Mouse (Mus musculus) hindbrain, embryonic 12.5 days (tissue): ENCODE measurements around the gene Fkbp9. TPM values are rescaled to one million over a fixed set of nuclear protein-coding genes. Genes with fewer than 3 reads are reported as not detected.

Experiments used
- ATAC-seq: fragments of 200-750 bp; cut with Nextera tagmentation; 2 replicates; pipeline ENCODE4 v1.8.0; 2017; ENCODE audit warnings: moderate TSS enrichment; ENCODE audit not compliant: low FRiP score
- H3K27ac ChIP-seq: fragments of 300-500 bp; sonication (generic); 2 replicates; pipeline ENCODE4 v1.5.1; 2016; ENCODE audit warnings: mild to moderate bottlenecking
- H3K27me3 ChIP-seq: fragments of 300-500 bp; sonication (generic); 2 replicates; pipeline ENCODE4 v1.6.1; 2016; ENCODE audit warnings: mild to moderate bottlenecking
- H3K36me3 ChIP-seq: fragments of 300-500 bp; sonication (generic); 2 replicates; pipeline ENCODE4 v1.6.1; 2016; ENCODE audit warnings: mild to moderate bottlenecking
- H3K4me1 ChIP-seq: fragments of 300-500 bp; sonication (generic); 2 replicates; pipeline ENCODE4 v1.6.1; 2016
- H3K4me2 ChIP-seq: fragments of 300-500 bp; sonication (generic); replicated peaks from 2 replicates; pipeline ENCODE4 v1.6.1; 2016; ENCODE audit warnings: mild to moderate bottlenecking
- H3K4me3 ChIP-seq: fragments of 300-500 bp; sonication (generic); 2 replicates; pipeline ENCODE4 v1.5.1; 2016; ENCODE audit warnings: mild to moderate bottlenecking
- H3K9ac ChIP-seq: fragments of 300-500 bp; sonication (generic); 2 replicates; pipeline ENCODE4 v1.6.1; 2016; ENCODE audit warnings: mild to moderate bottlenecking, moderate library complexity
- H3K9me3 ChIP-seq: fragments of 300-500 bp; sonication (generic); replicated peaks from 2 replicates; pipeline ENCODE4 v1.6.1; 2016; ENCODE audit warnings: mild to moderate bottlenecking
- WGBS: fragments of 180-500 bp; shearing (Covaris S2); methylation state at CpG from one replicate; pipeline ENCODE4 v1.1.7; 2016; 5-methylcytosine and 5-hydroxymethylcytosine counted together
- polyA plus RNA-seq: library from polyadenylated mRNA; unstranded; fragments of >200 nt; fragmentation: Nextera tagmentation; extraction: Ambion mirVana; gene quantifications from 2 replicates; pipeline ENCODE4 v1.2.1, GENCODE M21; 2016

The Fkbp9 gene
- polyA plus RNA-seq, 1 experiment from 2014 or later, result 92.2 TPM

DNA sequence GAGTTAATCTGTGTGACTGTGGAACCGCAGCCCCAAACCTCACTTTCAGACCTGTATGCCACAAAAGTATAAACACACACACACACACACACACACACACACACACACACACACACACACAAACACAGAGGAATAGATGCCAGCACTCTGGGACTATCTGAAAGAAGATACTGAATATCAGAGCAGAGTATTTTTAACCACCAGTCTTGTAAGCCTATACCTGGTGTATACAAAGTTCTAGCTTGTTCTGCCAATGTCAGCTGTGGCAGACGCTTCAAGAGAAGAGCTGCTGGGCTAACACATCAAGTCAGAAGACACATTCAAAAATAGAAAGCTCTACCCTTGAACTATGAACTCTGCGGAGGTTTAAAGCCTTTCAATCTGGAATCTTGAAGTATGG lies 67.7 kb downstream of the Fkbp9 start:
- H3K36me3 ChIP-seq, result no peaks in the 10 kb centered on the region
- H3K9me3 ChIP-seq, result no peaks in the 10 kb centered on the region
- H3K9ac ChIP-seq, result no peak overlapping the region
- 91% methylated on average over 3 of the region's 3 CpGs for WGBS
- H3K4me2 ChIP-seq, result no peak overlapping the region
- H3K4me3 ChIP-seq, result no peak overlapping the region
- peaks cover 15% of the 10 kb centered on the region for H3K4me1 ChIP-seq
- no peak for ATAC-seq
- no peaks in the 10 kb centered on the region for H3K27me3 ChIP-seq
- no peak overlapping the region for H3K27ac ChIP-seq

DNA sequence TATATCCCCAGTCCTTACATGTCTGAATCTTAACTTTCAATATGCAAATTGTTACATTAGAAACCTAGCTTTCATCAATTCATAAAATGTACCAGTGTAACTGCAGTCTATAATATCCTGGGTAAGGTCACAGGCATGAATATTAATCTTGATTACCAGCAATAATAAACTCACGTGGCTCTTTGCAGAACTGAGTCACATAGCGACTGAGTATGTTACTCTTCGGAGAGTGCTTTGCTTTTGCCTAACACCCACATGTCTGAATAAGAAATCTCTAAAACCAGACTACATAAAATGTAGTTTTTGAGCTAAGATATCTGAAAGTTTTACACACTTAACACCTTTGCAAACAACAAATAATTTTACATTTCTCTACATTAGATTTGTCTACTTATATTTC lies 69.5 kb downstream of the Fkbp9 start:
- WGBS, result 74% methylated on average over 3 of the region's 3 CpGs
- H3K4me3 ChIP-seq, result no peak overlapping the region
- H3K27ac ChIP-seq, result no peak overlapping the region
- no peaks in the 10 kb centered on the region for H3K9me3 ChIP-seq
- H3K36me3 ChIP-seq, result no peaks in the 10 kb centered on the region
- H3K4me1 ChIP-seq, result peaks cover 18% of the 10 kb centered on the region
- H3K4me2 ChIP-seq, result no peak overlapping the region
- H3K9ac ChIP-seq, result no peak overlapping the region
- H3K27me3 ChIP-seq, result no peaks in the 10 kb centered on the region
- no peak for ATAC-seq

DNA sequence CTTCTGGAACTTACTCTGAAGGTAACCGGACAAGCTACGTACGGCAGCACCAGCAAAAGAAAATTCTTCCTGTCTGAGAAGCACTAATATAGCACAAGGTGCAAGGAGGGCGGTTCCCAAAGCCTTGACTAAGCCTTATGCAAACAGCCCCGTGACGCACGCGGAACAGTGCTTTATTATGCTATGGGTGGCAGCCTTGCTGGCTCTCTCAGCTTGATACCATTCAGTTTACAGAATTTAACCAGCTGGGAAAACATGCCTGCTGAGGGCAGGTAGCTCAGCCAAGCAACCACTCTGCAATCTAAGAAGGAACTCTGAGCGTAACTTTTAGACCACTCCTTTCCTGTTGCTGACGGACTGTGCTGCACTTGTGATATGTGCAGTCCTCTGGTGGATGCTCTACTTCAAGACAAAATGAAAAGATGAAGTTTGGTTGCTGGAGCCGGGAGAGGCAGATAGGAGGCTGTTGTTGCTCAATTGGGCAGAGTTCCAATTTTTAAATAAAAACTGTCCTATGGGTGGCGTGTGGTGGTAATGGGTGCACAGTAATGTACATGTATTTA lies 70.0 kb downstream of the Fkbp9 start:
- ATAC-seq, result no peak
- Histone ChIP-seq H3K27me3 (no peaks in the 10 kb centered on the region), H3K9me3 (no peaks in the 10 kb centered on the region), H3K9ac (no peak overlapping the region), H3K4me1 (peaks cover 18% of the 10 kb centered on the region), H3K4me3 (no peak overlapping the region), H3K4me2 (no peak overlapping the region; the same call in 1 of the 2 replicates), H3K36me3 (no peaks in the 10 kb centered on the region), H3K27ac (no peak overlapping the region)
- 31% methylated on average over 12 of the region's 12 CpGs for WGBS

DNA sequence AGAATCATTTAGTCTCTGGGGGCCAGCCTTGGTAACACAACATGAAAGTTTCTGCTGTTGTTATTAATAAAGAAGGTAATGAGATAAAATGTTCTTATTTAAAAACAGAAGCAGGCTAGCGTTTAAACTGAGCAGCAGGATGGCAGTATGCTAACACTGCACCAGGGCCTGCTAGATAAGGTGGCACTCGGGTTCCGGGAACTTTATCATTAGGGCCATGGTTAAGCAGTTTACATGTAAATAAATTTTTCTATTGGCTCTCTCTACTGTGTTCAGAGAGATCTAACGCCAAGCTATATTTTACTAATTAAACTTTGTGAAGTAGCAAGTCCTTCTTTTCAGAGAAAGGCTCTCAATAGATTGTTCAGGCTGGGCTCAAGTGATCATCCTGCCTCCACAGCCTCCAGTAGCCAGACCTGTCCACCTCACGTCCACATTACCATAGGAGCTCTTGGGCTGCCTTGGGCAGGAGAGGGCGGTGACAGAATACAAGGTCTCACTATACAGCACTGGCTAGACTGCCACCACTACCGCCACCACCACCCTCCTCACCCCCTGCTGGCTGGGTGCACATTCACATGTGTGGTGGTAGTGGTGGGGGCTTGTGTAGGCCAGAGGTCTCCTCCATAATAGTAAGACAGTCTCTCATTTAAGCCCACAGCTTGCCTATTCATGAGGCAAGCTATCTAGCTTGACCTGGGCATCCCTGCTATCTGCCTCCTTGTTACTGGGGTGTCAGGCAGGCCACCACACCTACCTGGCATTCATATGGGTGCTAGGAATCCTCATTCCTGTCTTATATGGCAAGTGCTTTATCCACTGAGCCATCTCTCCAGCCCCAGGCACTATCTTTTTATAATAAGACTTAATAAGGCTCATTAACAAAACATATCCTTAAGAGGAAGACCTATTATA lies 71.0 kb downstream of the Fkbp9 start:
- Histone ChIP-seq H3K9ac (no peak overlapping the region), H3K9me3 (no peaks in the 10 kb centered on the region), H3K36me3 (no peaks in the 10 kb centered on the region), H3K27ac (no peak overlapping the region), H3K4me3 (no peak overlapping the region), H3K27me3 (no peaks in the 10 kb centered on the region), H3K4me2 (no peak overlapping the region), H3K4me1 (peaks cover 18% of the 10 kb centered on the region)
- peak; percentile 48; the same call in 1 of the 2 replicates for ATAC-seq
- 80% methylated on average over 7 of the region's 7 CpGs for WGBS

DNA sequence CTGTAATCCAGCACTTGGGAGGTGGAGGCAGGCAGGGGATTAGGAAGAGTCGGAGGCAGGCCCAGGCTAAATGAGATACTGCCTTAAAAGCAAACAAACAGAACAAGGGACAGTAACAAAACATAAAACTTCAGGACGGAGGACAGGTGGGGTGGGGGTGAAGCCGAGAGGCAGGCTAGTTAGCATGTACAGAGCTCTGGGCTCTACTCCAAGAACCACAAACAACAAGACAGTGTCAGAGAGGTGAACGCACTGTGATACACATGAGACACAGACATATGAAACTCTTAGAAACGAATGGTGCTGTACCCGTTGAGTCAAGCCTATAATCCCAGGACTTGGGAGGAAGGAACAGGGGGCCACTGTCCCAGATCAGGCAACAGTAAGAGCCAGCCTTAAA lies 72.0 kb downstream of the Fkbp9 start:
- WGBS, result 64% methylated on average over 6 of the region's 6 CpGs
- no peak overlapping the region for H3K4me3 ChIP-seq
- H3K4me2 ChIP-seq, result no peak overlapping the region
- H3K9me3 ChIP-seq, result no peaks in the 10 kb centered on the region
- no peaks in the 10 kb centered on the region for H3K36me3 ChIP-seq
- no peaks in the 10 kb centered on the region for H3K27me3 ChIP-seq
- H3K9ac ChIP-seq, result no peak overlapping the region
- no peak for ATAC-seq
- peaks cover 18% of the 10 kb centered on the region for H3K4me1 ChIP-seq
- H3K27ac ChIP-seq, result no peak overlapping the region

DNA sequence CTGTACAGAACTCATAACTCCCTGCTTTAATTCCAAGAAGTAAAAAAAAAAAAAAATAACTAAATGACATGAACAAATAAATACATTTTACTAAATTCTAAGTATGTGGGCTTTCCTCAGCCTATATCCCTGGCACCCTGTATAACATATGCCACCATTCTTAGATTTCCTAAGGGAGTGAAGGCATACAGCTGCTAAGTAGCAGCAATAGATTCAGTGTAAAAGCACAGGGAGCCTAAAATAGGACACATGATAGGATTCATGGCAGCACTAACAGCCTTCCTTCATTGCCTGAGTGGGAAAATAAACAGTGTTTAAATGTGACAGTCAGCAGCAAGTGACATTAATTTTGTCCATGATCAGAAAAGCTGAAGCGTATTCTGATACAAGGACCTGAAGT lies 72.5 kb downstream of the Fkbp9 start:
- 93% methylated on average over 1 of the region's 1 CpGs for WGBS
- Histone ChIP-seq H3K27ac (peak overlapping the region; percentile 30; the same call in 1 of the 2 replicates), H3K27me3 (no peaks in the 10 kb centered on the region), H3K4me2 (no peak overlapping the region), H3K9me3 (no peaks in the 10 kb centered on the region), H3K36me3 (no peaks in the 10 kb centered on the region), H3K4me3 (no peak overlapping the region), H3K4me1 (peaks cover 18% of the 10 kb centered on the region), H3K9ac (no peak overlapping the region)
- ATAC-seq, result no peak

DNA sequence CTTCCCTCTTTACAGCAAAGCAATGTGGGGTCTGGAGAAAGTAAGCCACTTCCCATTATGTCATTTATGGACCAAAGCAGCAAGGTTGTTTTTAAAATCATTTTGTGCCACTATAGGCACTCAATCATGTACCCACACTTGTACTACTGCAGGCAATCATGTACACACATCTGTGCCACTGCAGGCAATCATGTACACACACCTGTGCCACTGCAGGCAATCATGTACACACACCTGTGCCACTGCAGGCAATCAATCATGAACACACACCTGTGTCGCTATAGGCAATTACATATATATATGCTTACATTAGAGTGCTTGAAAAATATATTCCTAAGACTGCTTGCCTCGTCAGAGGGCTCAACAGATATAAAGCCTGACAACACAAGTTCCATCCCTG lies 73.1 kb downstream of the Fkbp9 start:
- Histone ChIP-seq H3K9ac (no peak overlapping the region), H3K4me1 (peaks cover 18% of the 10 kb centered on the region), H3K27me3 (no peaks in the 10 kb centered on the region), H3K4me2 (no peak overlapping the region), H3K27ac (no peak overlapping the region), H3K36me3 (no peaks in the 10 kb centered on the region), H3K4me3 (no peak overlapping the region), H3K9me3 (no peaks in the 10 kb centered on the region)
- 84% methylated on average over 2 of the region's 2 CpGs for WGBS
- ATAC-seq, result no peak

DNA sequence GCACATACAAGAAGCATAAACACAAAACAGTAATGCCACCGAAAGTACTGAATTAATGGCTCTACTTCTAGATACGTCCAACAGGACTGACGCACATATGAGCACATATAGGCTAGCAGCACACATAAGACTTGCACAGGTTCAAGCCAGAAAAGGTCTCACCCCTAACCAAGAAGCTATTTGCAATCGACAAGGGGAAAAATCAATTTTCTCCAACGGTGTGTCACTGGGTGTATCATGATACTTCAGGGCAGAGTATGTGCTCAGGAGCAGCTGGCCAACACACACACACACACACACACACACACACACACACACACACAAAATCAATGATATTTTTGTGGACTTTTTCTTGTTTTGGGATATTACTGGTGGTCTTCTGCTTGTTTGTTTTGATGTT lies 73.6 kb downstream of the Fkbp9 start:
- Histone ChIP-seq H3K9me3 (no peaks in the 10 kb centered on the region), H3K9ac (no peak overlapping the region), H3K4me2 (no peak overlapping the region), H3K27me3 (no peaks in the 10 kb centered on the region), H3K4me1 (peaks cover 18% of the 10 kb centered on the region), H3K27ac (no peak overlapping the region), H3K4me3 (no peak overlapping the region), H3K36me3 (no peaks in the 10 kb centered on the region)
- 88% methylated on average over 5 of the region's 5 CpGs for WGBS
- ATAC-seq, result no peak

DNA sequence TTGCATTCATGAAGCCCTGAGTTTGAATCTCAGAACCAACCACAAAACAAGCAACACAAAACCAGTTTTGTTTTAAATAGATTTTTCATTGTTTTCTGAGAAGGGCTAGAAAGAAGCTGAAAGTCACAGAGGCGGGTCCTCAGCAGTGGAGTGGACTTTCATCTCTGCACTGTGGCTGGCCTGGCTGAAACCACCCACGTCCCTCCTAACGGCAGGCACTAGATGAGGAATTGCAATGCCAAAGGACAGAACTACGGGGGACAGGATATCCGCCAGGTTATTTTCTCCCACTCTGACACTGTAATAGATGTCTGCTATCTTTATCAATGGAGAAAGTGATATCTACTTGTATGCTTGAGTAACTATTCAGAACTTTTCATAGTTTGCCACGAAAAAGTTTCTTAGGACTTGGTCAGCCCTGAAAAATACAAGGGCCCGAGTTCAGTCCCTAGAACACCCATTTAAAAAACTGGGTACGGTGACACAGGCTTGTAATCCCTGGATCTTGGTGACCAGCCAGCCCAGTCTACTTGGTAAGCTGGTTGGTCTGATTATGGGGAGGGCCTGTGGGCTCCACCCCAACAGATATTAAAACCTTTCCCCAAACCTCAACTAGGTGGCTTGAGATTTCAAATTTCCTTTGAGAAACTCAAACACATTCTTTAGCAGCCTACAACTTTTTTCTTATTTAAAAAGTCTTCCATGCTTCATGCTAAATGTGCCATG lies 74.4 kb downstream of the Fkbp9 start:
- no peaks in the 10 kb centered on the region for H3K27me3 ChIP-seq
- no peak overlapping the region for H3K9ac ChIP-seq
- no peak for ATAC-seq
- H3K4me1 ChIP-seq, result peaks cover 18% of the 10 kb centered on the region
- no peak overlapping the region for H3K4me2 ChIP-seq
- H3K36me3 ChIP-seq, result no peaks in the 10 kb centered on the region
- no peaks in the 10 kb centered on the region for H3K9me3 ChIP-seq
- no peak overlapping the region for H3K4me3 ChIP-seq
- 81% methylated on average over 8 of the region's 8 CpGs for WGBS
- H3K27ac ChIP-seq, result no peak overlapping the region

DNA sequence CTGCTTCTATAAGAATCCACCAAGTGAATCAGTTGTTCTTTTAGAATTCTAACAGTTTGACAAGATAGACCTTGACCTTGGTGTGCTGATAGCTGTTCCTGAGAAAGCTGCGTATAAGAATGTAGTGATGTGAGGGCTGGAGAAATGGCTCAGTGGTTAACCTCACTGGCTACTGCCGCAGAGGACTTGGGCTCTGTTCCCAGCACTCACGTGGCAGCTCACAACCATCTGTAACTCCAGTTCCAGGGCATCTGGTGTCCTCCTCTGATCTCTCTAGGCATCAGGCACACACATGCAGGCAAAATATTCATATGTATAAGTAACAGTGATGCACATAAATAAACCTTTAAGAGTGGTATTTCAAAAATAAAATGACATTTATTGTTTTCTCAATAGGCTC lies 76.1 kb downstream of the Fkbp9 start:
- no peak for ATAC-seq
- no peak overlapping the region for H3K27ac ChIP-seq
- 95% methylated on average over 3 of the region's 3 CpGs for WGBS
- no peaks in the 10 kb centered on the region for H3K27me3 ChIP-seq
- H3K4me1 ChIP-seq, result peaks cover 11% of the 10 kb centered on the region
- H3K4me2 ChIP-seq, result no peak overlapping the region
- H3K36me3 ChIP-seq, result no peaks in the 10 kb centered on the region
- no peak overlapping the region for H3K9ac ChIP-seq
- no peak overlapping the region for H3K4me3 ChIP-seq
- H3K9me3 ChIP-seq, result no peaks in the 10 kb centered on the region

DNA sequence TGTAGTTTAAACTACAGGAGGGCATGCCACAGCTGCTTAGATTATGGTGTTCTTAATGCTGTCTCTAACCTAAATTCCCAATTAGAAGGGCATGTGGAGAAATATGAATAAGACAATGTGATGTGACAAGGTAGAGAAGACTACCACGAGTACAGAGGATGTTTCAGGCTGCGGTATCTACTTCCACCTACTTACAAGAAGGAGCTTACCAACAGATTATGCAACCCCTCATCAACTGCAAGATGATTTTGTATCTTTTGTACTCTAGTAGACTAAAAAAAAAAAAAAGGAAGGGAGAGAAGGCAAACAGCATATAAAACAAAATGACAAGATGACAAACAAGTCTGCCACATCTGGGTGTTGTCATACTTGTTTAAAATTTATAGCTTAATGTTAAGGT lies 76.5 kb downstream of the Fkbp9 start:
- no peaks in the 10 kb centered on the region for H3K36me3 ChIP-seq
- no peaks in the 10 kb centered on the region for H3K27me3 ChIP-seq
- no peak overlapping the region for H3K4me3 ChIP-seq
- no peak overlapping the region for H3K4me2 ChIP-seq
- H3K27ac ChIP-seq, result no peak overlapping the region
- no peak for ATAC-seq
- peaks cover 11% of the 10 kb centered on the region for H3K4me1 ChIP-seq
- 90% methylated on average over 2 of the region's 2 CpGs for WGBS
- H3K9me3 ChIP-seq, result no peaks in the 10 kb centered on the region
- H3K9ac ChIP-seq, result no peak overlapping the region

DNA sequence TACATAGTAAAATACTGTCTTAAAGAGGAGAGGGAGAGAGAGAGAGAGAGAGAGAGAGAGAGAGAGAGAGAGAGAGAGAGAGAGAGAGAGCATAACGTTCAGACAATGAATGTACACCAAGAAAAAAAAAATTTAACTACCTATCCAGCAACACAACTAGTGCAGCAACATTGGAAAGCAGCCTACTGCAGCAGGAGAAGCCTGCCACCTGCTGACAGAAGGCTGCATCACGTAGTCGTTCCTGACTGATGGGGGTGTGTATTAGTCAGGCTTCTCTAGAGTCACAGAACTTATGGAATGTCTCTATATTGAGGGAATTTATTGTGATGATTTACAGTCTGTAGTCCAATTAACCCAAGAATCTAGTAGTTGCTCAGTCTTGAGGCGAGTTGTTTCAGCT lies 77.1 kb downstream of the Fkbp9 start:
- 10% methylated on average over 4 of the region's 4 CpGs for WGBS
- H3K36me3 ChIP-seq, result no peaks in the 10 kb centered on the region
- peaks cover 7% of the 10 kb centered on the region for H3K4me1 ChIP-seq
- ATAC-seq, result no peak
- no peaks in the 10 kb centered on the region for H3K27me3 ChIP-seq
- H3K4me3 ChIP-seq, result no peak overlapping the region
- H3K4me2 ChIP-seq, result no peak overlapping the region
- H3K9ac ChIP-seq, result no peak overlapping the region
- H3K9me3 ChIP-seq, result no peaks in the 10 kb centered on the region
- no peak overlapping the region for H3K27ac ChIP-seq
